Mouse (Mus musculus) testis, postnatal 14 days (tissue): ENCODE measurements around the gene Camta1.

ENCODE experiments used
- DNase-seq: peaks from one replicate; pipeline ENCODE4 v3.0.0; 2021; ENCODE audit warnings: low spot score

The Camta1 gene

GRCm38 (mm10) chr4:151861806-151862739, at the start of gene Camta1:
Gene Camta1 (minus strand): TSS chr4:151861876.
- DNase-seq, result peak; percentile 100

- no peak for DNase-seq
Observed at GRCm38 (mm10) chr4:151908809-151909208, 47.1 kb upstream of the Camta1 start.

DNA sequence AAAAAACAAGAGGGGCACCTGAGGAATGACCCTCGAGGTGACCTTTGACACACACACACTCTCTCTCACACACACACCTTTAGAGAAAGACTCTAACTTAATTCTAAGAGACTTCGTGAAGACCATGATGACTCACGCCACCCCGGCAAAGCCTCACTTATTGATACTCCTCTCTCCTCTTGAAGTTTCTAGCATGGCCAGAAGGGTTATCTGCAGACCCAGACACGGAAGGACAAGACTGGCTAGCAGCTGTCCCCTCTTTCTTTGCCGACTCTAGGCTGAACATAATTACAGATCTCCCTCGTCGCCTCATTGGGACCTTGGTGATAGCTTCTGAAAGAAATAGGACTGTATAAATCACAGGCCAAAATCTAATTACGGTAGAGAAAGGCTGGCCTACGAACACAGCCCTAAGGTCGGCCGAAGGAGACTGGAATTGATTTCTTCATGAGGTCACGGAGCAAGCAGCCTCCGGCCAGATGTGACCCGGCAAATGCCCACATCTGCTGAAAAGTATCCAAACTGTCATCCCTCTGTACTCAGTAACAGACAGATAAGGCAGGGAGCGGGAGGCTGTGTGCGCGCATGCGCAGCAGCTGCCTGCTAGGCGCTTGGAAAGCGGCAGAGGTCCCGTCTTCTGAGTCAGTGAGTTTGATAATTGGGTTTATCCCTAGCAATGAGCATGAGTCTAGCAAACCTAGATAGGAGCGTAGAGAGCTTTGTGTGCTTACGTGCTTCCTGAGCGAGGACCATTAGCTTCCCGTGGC, 46.1 kb upstream of the Camta1 start:
- peak; percentile 64 for DNase-seq

- no peak for DNase-seq
Observed at GRCm38 (mm10) chr4:151905621-151906020, 43.9 kb upstream of the Camta1 start.

DNA sequence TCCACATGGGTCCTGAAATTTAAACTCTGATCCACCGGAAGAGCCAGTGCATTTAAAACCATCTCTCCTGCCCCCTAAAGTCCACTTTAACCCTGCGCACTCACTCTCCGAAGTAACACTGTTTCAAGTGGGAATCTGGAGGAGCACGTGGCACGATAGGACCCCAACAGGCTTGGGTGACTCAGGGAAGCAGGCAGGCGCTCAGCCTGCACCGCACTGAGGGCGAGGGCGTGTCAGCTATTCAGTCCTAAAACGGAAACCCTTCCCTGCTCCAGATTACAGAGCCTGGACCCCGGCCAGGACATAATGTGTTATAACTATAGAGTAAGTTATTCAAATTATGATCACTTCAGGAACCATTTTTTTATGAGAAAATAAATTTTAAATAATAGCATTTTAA, 42.4 kb upstream of the Camta1 start:
- peak; percentile 53 for DNase-seq

DNA sequence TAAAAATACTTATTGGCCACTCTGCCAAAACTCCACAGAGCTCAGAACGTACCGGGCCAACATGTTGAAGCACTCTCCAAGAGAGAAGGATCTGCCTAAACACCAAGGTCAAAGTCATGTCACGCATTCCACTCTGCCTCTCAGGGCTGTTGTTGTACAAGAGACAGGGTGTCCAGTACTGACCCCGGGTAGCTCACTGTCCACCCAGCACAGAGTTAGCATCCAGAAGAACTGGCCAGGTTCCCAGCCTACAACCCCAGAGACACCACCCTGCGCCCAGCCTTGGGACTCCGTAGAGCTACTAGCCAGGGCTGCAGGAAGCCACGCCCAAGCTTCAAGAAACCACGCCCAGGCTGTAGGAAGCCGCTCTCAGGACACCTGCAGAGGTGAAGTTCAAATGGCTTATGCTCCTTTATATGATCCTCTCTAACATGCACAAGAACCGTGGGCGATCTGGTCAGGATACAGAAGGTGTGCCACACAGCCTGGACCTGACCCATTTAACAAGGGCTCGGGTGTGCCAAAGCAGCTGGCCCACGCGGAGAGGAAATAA, 41.1 kb upstream of the Camta1 start:
- DNase-seq, result peak; percentile 85

DNA sequence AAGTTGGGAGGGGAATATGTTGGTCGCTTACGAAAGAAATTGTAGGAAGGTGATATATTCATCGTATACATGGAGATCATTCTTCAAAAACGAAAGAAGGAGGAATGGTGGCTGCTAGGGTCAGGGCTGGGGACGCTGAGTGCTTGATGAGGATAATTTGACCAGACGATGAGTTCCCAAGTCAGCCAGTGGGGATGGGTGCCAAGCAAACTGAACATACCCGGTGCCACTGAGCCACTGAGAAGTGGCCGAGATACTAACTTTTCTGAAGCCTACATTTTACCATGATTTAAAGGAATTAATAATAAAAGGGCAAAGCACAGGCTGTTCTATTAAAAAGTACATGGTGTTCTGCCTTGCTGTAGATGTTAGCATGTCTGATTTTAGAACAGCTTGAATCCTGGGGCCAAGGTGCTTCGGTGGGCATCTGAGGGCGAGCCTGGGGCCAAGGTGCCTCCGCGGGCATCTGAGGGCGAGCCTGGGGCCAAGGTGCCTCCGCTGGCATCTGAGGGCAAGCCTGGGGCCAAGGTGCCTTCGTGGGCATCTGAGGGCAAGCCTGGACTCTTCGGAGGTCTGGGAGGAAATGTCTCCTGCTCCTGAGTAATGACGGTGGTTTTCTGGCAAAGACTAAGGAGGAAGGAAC, 40.5 kb upstream of the Camta1 start:
- no peak for DNase-seq

- DNase-seq, result peak; percentile 70
Observed at GRCm38 (mm10) chr4:151901422-151901821, 39.7 kb upstream of the Camta1 start.

DNA sequence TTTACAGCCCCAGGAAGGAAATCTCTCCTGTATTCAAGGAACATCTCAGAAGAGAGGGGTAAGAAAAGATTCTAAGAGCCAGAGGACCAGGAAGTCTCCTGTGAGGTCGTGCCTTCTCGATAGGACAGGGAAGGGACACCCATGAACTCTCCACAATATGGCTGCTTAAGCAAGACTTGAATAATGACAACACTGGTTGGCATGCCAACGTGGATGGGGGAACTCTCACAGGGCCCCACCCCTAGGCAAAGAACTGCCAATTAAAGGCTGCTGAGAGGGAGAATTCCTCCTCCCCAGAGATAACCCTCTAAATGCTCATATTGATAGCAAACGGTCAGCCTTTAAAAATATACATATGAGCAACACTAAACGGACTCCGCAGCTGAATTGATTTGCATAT, 39.1 kb upstream of the Camta1 start:
- DNase-seq, result no peak

DNA sequence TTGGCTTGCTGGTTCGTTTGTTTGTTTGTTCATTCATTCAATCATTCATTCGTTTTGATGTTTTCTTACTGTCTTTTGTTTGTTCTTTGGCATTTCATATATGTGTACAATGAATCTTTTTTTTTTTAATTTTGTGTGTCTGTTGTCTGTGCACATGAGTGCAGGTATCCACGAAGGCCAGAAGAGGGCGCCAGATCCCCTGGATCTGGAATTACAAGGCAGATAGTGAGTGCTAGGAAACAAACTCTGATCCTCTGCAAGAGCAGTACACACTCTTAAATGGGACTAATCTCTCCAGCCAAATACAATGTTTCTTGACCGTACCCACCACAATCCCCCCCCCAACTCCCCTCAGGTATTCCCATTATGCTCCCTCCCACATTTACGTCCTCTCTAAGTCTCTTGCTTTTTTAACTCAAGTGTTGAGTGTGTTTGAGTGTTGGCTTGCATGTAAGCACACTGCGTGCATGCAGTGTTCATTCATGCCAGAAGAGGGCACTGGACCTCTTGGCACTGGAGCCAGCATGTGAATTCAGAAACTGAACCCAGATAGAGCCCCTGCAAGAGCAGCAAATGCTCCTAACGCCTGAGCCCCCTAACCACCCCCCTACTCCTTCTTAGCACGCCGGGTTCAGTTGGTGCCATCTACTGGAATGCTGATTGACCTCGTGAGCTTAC, 38.2 kb upstream of the Camta1 start:
- no peak for DNase-seq

DNA sequence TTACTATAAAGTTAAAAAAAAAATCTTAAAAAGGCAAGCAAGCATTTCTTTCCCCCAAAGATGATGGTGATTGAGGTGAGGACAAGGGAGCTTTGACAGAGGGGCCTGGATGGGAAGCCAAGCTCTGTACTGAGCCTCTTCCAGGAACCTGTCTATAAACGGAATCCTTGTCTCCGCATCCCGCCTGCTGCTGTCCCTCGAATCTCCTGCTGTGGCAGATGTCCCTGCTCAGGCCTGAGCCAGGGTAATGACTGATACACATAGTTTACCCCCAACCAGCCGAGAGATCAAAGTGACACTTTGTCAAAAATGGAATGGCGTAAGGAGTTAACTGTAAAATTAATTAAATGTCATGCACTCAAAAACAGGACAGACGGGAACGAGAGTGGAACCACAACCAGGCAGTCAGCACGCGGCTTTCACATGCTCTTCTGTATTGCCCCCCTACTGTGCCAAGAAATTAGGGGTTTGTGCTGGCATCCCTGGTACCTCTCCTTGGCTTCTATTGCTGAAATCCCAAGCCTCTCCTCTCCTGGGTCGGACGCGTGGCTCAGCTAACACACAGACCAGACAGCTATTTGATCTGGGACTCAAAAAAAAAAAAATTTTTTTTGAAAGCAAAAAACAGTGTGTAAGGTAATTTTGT, 37.0 kb upstream of the Camta1 start:
- DNase-seq, result no peak

- DNase-seq, result no peak
Observed at GRCm38 (mm10) chr4:151897069-151897617, 35.5 kb upstream of the Camta1 start.

DNA sequence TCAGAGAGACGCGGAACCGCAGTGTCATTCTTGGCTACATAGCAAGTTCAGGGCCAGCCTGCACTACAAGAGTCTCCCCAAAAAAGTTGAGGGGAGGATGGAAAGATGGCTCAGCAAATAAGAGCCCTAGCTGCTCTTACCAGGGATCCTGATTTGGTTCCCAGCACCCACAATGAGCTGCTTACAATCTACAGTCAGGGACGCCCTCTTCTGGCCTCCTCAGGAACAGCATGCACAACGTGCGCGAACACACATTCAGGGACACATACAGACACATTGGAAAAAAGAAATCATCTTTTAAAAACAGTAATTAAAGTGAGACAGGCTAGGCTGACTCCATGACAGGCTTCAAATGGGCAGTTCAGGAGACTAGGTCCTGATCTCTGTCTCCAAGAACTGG, 33.9 kb upstream of the Camta1 start:
- DNase-seq, result no peak

- DNase-seq, result no peak
Observed at GRCm38 (mm10) chr4:151894926-151895325, 33.2 kb upstream of the Camta1 start.

DNA sequence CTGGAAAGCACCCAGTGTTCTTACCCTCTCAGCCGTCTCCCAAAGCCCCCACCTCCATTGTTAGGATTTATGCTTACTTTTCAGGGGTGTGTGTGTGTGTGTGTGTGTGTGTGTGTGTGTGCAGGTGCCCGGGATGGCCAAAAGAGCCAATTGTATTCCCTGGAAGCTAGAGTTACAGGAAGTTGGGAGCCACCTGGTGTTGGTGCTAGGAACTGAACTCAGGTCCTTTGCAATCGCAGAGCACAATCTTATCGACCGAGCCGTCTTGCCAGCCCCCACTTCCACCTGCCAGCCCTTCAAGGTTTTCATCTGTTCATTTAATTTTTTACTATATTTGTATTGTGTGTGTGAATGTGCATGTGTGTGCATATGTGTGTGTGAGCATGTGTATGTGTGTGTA, 31.6 kb upstream of the Camta1 start:
- DNase-seq, result no peak

DNA sequence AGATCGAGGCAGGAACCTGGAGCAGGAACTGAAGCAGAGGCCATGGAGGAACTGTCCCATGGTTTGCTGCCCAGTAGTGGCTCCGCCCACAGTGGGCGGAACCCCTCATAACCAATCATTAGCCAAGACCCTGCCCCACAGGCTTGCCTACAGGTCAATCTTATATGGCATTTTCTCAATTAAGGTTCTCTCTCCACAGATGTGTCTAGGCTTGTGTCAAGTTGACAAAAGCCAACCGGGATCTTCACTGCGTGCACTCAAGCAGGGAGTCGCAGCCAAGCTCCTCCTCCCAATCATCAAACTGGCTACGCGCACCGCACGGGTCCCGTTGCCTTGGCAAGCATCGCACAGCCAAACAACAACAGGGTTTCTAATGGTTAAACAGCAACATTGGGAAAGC, 19.9 kb upstream of the Camta1 start:
- peak; percentile 46 for DNase-seq

DNA sequence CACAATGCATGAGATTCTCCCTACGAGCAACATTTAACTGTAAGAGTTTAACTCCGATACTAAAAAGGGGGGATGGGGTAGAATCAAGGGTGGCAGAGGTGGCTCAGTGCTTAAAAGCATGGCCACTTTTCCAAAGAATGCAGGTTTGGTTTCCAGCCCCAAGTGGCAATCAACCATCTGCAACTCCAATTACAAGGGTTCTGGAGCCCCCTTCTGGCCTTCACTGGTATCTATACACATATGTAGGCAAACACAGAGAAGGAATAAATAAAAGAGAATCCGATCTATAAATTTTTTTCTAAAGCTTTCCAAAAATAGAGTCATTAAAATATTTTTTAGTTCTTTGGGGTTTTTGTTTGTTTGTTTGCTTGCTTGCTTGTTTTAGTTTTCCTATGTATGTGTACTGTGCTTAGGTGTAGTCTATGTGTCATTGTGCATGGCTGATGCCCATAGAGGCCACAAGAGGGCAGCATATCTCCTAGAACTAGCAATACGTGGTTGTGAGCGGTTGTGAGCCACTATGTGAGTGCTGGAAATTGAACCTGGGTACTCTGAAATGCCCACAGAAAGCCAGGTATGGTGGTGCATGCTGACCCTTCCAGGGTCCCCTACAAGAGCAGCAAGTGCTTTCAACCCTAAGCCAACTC, 18.5 kb upstream of the Camta1 start:
- DNase-seq, result no peak

- no peak for DNase-seq
Observed at GRCm38 (mm10) chr4:151876400-151876799, 14.7 kb upstream of the Camta1 start.

DNA sequence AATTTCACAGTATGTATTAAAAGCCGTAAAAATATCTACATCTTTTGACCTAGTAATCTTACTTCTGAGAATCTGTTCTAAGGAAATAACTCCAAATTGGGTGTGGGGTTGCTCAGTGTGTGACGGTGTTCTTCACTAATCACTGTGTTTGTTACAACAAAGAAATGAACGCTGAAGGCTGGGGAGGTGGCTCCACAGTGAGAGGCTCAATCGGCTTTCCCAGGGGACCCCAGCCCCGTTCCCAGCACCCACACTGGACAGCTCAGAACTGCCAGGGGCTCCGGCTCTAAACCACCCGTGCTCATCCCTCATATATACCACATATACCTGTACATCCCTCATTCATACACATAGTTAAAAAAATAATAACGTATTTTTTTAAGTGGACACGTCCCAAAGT, 1.8 kb upstream of the Camta1 start:
- DNase-seq, result no peak

DNA sequence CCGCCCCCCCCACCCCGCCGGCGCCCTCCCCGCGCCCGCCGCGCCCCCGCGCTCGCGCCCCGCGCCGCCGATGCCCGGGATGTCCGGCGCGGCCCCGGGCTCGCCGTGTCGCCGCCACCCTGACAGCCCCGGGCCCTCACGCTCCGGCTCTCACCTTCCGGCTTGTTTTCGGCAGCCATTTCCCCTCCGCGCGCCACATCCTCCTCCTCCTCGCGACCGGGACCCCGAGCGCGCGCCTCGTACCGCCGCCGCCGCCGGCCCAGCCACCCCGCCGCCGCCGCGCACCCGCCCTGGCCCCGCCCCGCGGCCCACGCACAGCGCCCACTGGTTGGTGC, 238 bp downstream of the Camta1 start:
- no peak for DNase-seq
